Mouse (Mus musculus): ENCODE results near the gene Tmem165. TPM values are rescaled to one million over a fixed set of nuclear protein-coding genes. Genes with fewer than 3 reads are reported as not detected.

Gene Tmem165
- polyA plus RNA-seq, 1 experiment from 2014 or later, result 65.3 TPM

DNA sequence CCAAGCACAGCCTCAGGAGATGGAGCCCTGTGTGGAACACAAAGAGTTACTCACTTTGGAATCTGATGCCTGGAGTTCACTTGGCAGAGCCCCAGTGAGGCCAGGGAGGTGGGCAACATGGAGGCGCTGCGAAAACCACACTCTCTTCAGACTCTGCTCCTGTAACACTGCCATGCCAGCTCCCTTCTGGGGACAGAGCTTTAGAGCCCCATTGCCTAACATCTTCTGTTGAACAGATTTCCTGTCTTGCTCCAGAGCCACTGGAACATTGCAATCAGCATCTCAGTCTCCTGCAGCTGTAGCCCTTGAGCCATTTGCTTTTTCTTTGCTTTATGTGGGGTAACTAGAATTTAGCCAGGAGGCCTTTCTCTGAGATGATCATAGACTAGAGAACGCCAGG lies 1.4 kb upstream of the Tmem165 start:
- Histone ChIP-seq H3K4me2 (replicated peaks) (no peak overlapping the region), H3K4me1 (replicated peaks; ENCODE audit: control insufficient read depth, insufficient read depth, low read length) (peaks cover 14% of the 10 kb centered on the region), H3K9me3 (ENCODE audit: control insufficient read depth, low read length) (no peaks in the 10 kb centered on the region), H3K4me3 (replicated peaks; ENCODE audit: low read length) (no peak overlapping the region), H3K9ac (no peak overlapping the region), H3K27ac (no peak overlapping the region), H3K27me3 (ENCODE audit: control insufficient read depth, insufficient read depth, low read length) (no peaks in the 10 kb centered on the region), H3K36me3 (replicated peaks; ENCODE audit: control insufficient read depth, insufficient read depth) (0 out of 2 replicates have a peak, but pooled peaks cover 4% of the 10 kb centered on the region)
- ATAC-seq (ENCODE audit: low FRiP score) (no peak), DNase-seq (ENCODE audit: low spot score) (no peak)
- WGBS, result 66% methylated on average over 3 of the region's 3 CpGs

GRCm38 (mm10) chr5:76183043-76183749 lies 484 bp upstream of the Tmem165 start:
- Histone ChIP-seq H3K27ac (peak overlapping the region; percentile 94), H3K27me3 (ENCODE audit: control insufficient read depth, insufficient read depth, low read length) (no peaks in the 10 kb centered on the region), H3K4me3 (replicated peaks; ENCODE audit: low read length) (peak overlapping the region; percentile 85), H3K36me3 (replicated peaks; ENCODE audit: control insufficient read depth, insufficient read depth) (0 out of 2 replicates have a peak, but pooled peaks cover 4% of the 10 kb centered on the region), H3K4me2 (replicated peaks) (peak overlapping the region; percentile 78), H3K9ac (peak overlapping the region; percentile 97), H3K9me3 (ENCODE audit: control insufficient read depth, low read length) (no peaks in the 10 kb centered on the region), H3K4me1 (replicated peaks; ENCODE audit: control insufficient read depth, insufficient read depth, low read length) (peaks cover 14% of the 10 kb centered on the region)
- ATAC-seq (ENCODE audit: low FRiP score), result no peak
- no peak for DNase-seq (ENCODE audit: low spot score)
- WGBS, result 37% methylated on average over 17 of the region's 17 CpGs

GRCm38 (mm10) chr5:76184286-76185080 lies 803 bp downstream of the Tmem165 start:
- peak overlapping the region; percentile 94 for H3K27ac ChIP-seq
- peak overlapping the region; percentile 85 for H3K4me3 ChIP-seq (replicated peaks; ENCODE audit: low read length)
- ATAC-seq (ENCODE audit: low FRiP score) (peak; percentile 86), DNase-seq (ENCODE audit: low spot score) (peak; percentile 60)
- 7% methylated on average over 23 of the region's 38 CpGs for WGBS
- H3K4me2 ChIP-seq (replicated peaks), result peak overlapping the region; percentile 78
- peaks cover 14% of the 10 kb centered on the region for H3K4me1 ChIP-seq (replicated peaks; ENCODE audit: control insufficient read depth, insufficient read depth, low read length)
- no peaks in the 10 kb centered on the region for H3K9me3 ChIP-seq (ENCODE audit: control insufficient read depth, low read length)
- H3K9ac ChIP-seq, result peak overlapping the region; percentile 97
- 0 out of 2 replicates have a peak, but pooled peaks cover 4% of the 10 kb centered on the region for H3K36me3 ChIP-seq (replicated peaks; ENCODE audit: control insufficient read depth, insufficient read depth)
- no peaks in the 10 kb centered on the region for H3K27me3 ChIP-seq (ENCODE audit: control insufficient read depth, insufficient read depth, low read length)

GRCm38 (mm10) chr5:76187885-76188284 lies 4.2 kb downstream of the Tmem165 start:
- H3K27ac ChIP-seq, result no peak overlapping the region
- H3K4me1 ChIP-seq (replicated peaks; ENCODE audit: control insufficient read depth, insufficient read depth, low read length), result peaks cover 14% of the 10 kb centered on the region
- 0 out of 2 replicates have a peak, but pooled peaks cover 4% of the 10 kb centered on the region for H3K36me3 ChIP-seq (replicated peaks; ENCODE audit: control insufficient read depth, insufficient read depth)
- H3K27me3 ChIP-seq (ENCODE audit: control insufficient read depth, insufficient read depth, low read length), result no peaks in the 10 kb centered on the region
- H3K4me2 ChIP-seq (replicated peaks), result no peak overlapping the region
- 86% methylated on average over 5 of the region's 5 CpGs for WGBS
- no peak for ATAC-seq (ENCODE audit: low FRiP score)
- H3K9me3 ChIP-seq (ENCODE audit: control insufficient read depth, low read length), result no peaks in the 10 kb centered on the region
- H3K4me3 ChIP-seq (replicated peaks; ENCODE audit: low read length), result no peak overlapping the region
- H3K9ac ChIP-seq, result no peak overlapping the region
- DNase-seq (ENCODE audit: low spot score), result no peak

DNA sequence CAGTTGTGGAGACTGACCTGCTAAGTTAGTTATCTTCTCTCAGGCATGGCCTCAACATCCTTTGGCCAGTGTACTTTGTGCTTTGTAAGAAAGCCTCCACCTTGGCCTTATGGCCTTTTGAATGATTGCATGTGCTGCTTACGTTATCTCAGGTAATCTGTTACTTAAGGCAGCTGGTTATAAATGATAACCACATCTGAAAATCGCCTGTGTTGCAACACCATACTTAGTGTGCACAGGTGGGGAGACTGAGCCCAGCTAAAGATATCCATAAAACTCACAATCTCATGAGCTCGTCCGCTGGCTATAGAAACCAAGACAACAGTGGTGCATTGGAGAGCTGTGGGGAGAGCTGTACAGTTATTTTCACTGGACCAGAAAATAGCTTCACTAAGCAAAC lies 6.9 kb downstream of the Tmem165 start:
- no peaks in the 10 kb centered on the region for H3K9me3 ChIP-seq (ENCODE audit: control insufficient read depth, low read length)

GRCm38 (mm10) chr5:76193075-76193474 lies 9.4 kb downstream of the Tmem165 start:
- Histone ChIP-seq H3K4me3 (replicated peaks; ENCODE audit: low read length) (no peak overlapping the region), H3K4me2 (replicated peaks) (no peak overlapping the region), H3K9ac (no peak overlapping the region), H3K4me1 (replicated peaks; ENCODE audit: control insufficient read depth, insufficient read depth, low read length) (no peaks in the 10 kb centered on the region; the same call in 1 of the 2 replicates), H3K27ac (no peak overlapping the region), H3K27me3 (ENCODE audit: control insufficient read depth, insufficient read depth, low read length) (no peaks in the 10 kb centered on the region), H3K9me3 (ENCODE audit: control insufficient read depth, low read length) (no peaks in the 10 kb centered on the region), H3K36me3 (replicated peaks; ENCODE audit: control insufficient read depth, insufficient read depth) (0 out of 2 replicates have a peak, but pooled peaks cover 5% of the 10 kb centered on the region)
- no peak for DNase-seq (ENCODE audit: low spot score)
- no peak for ATAC-seq (ENCODE audit: low FRiP score)

More for the DNA sequence above, 6.9 kb downstream of the Tmem165 start:
- H3K27me3 ChIP-seq (ENCODE audit: control insufficient read depth, insufficient read depth, low read length), result no peaks in the 10 kb centered on the region
- H3K9ac ChIP-seq, result no peak overlapping the region
- H3K36me3 ChIP-seq (replicated peaks; ENCODE audit: control insufficient read depth, insufficient read depth), result 0 out of 2 replicates have a peak, but pooled peaks cover 9% of the 10 kb centered on the region
- ATAC-seq (ENCODE audit: low FRiP score) (no peak), DNase-seq (ENCODE audit: low spot score) (no peak)
- 94% methylated on average over 4 of the region's 4 CpGs for WGBS
- no peak overlapping the region for H3K4me2 ChIP-seq (replicated peaks)
- H3K27ac ChIP-seq, result no peak overlapping the region
- H3K4me1 ChIP-seq (replicated peaks; ENCODE audit: control insufficient read depth, insufficient read depth, low read length), result peaks cover 3% of the 10 kb centered on the region
- no peak overlapping the region for H3K4me3 ChIP-seq (replicated peaks; ENCODE audit: low read length)

- H3K27me3 ChIP-seq (ENCODE audit: control insufficient read depth, insufficient read depth, low read length), result no peaks in the 10 kb centered on the region
- no peaks in the 10 kb centered on the region for H3K9me3 ChIP-seq (ENCODE audit: control insufficient read depth, low read length)
- no peak overlapping the region for H3K9ac ChIP-seq
- 0 out of 2 replicates have a peak, but pooled peaks cover 9% of the 10 kb centered on the region for H3K36me3 ChIP-seq (replicated peaks; ENCODE audit: control insufficient read depth, insufficient read depth)
- H3K4me1 ChIP-seq (replicated peaks; ENCODE audit: control insufficient read depth, insufficient read depth, low read length), result no peaks in the 10 kb centered on the region; the same call in 1 of the 2 replicates
- H3K27ac ChIP-seq, result no peak overlapping the region
- ATAC-seq (ENCODE audit: low FRiP score) (no peak), DNase-seq (ENCODE audit: low spot score) (no peak)
- H3K4me2 ChIP-seq (replicated peaks), result no peak overlapping the region
- H3K4me3 ChIP-seq (replicated peaks; ENCODE audit: low read length), result no peak overlapping the region
- 92% methylated on average over 6 of the region's 6 CpGs for WGBS
These were observed 10.8 kb downstream of the Tmem165 start for GRCm38 (mm10) chr5:76194377-76194945.

DNA sequence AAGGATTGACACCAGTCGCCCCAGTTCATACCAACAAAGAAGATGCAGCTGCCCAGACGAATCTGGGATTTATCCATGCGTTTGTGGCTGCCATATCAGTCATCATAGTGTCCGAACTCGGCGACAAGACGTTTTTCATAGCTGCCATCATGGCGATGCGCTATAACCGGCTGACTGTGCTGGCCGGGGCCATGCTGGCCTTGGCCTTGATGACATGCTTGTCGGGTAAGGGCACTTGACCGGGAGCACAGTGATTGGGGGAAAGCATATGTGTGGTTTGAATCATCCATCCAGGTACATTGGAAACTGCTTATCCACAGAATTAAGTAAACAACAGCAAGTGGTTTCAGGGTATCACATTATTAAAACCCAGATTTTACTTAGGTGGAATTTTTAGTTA lies 15.7 kb downstream of the Tmem165 start:
- no peaks in the 10 kb centered on the region for H3K27me3 ChIP-seq (ENCODE audit: control insufficient read depth, insufficient read depth, low read length)
- 93% methylated on average over 13 of the region's 13 CpGs for WGBS

GRCm38 (mm10) chr5:76203171-76203570 lies 19.5 kb downstream of the Tmem165 start:
- DNase-seq (ENCODE audit: low spot score) (no peak), ATAC-seq (ENCODE audit: low FRiP score) (no peak)
- Histone ChIP-seq H3K4me1 (replicated peaks; ENCODE audit: control insufficient read depth, insufficient read depth, low read length) (no peaks in the 10 kb centered on the region), H3K9ac (no peak overlapping the region), H3K4me3 (replicated peaks; ENCODE audit: low read length) (no peak overlapping the region), H3K4me2 (replicated peaks) (no peak overlapping the region), H3K27me3 (ENCODE audit: control insufficient read depth, insufficient read depth, low read length) (no peaks in the 10 kb centered on the region), H3K9me3 (ENCODE audit: control insufficient read depth, low read length) (no peaks in the 10 kb centered on the region), H3K27ac (no peak overlapping the region), H3K36me3 (replicated peaks; ENCODE audit: control insufficient read depth, insufficient read depth) (peaks cover 73% of the 10 kb centered on the region)
- WGBS, result 95% methylated on average over 3 of the region's 3 CpGs

More for the DNA sequence above, 15.7 kb downstream of the Tmem165 start:
- Histone ChIP-seq H3K27ac (no peak overlapping the region), H3K4me2 (replicated peaks) (no peak overlapping the region), H3K9ac (no peak overlapping the region), H3K36me3 (replicated peaks; ENCODE audit: control insufficient read depth, insufficient read depth) (peaks cover 45% of the 10 kb centered on the region), H3K9me3 (ENCODE audit: control insufficient read depth, low read length) (no peaks in the 10 kb centered on the region), H3K4me1 (replicated peaks; ENCODE audit: control insufficient read depth, insufficient read depth, low read length) (no peaks in the 10 kb centered on the region), H3K4me3 (replicated peaks; ENCODE audit: low read length) (no peak overlapping the region)
- no peak for DNase-seq (ENCODE audit: low spot score)
- no peak for ATAC-seq (ENCODE audit: low FRiP score)
